Mouse (Mus musculus) hindbrain, embryonic 15.5 days (tissue): Measurements from ENCODE around the gene Palb2. TPM values are rescaled to one million over a fixed set of nuclear protein-coding genes. Genes with fewer than 3 reads are reported as not detected.
A peak's percentile ranks its signal among the peaks of the same experiment; 100 is the strongest.

Source experiments
- ATAC-seq: fragments of 200-750 bp; cut with Nextera tagmentation; 2 replicates; pipeline ENCODE4 v1.8.0; 2017; ENCODE audit warnings: low read depth, moderate number of reproducible peaks, moderate TSS enrichment; ENCODE audit not compliant: low FRiP score
- H3K27ac ChIP-seq: fragments of 300-500 bp; sonication (generic); replicated peaks from 2 replicates; pipeline ENCODE4 v1.5.1; 2015; ENCODE audit warnings: mild to moderate bottlenecking, inconsistent platforms
- H3K27me3 ChIP-seq: fragments of 300-500 bp; sonication (generic); 2 replicates; pipeline ENCODE4 v1.6.1; 2015; ENCODE audit warnings: control low read depth, inconsistent platforms
- H3K36me3 ChIP-seq: fragments of 300-500 bp; sonication (generic); 2 replicates; pipeline ENCODE4 v1.6.1; 2015; ENCODE audit warnings: control low read depth, inconsistent platforms
- H3K4me1 ChIP-seq: fragments of 300-500 bp; sonication (generic); replicated peaks from 2 replicates; pipeline ENCODE4 v1.6.1; 2015; ENCODE audit warnings: control low read depth, inconsistent platforms
- H3K4me2 ChIP-seq: fragments of 300-500 bp; sonication (generic); 2 replicates; pipeline ENCODE4 v1.6.1; 2015; ENCODE audit warnings: moderate library complexity, mild to moderate bottlenecking, inconsistent platforms
- H3K4me3 ChIP-seq: fragments of 300-500 bp; sonication (generic); 2 replicates; pipeline ENCODE4 v1.5.1; 2015; ENCODE audit warnings: mild to moderate bottlenecking, inconsistent platforms
- H3K9ac ChIP-seq: fragments of 300-500 bp; sonication (generic); 2 replicates; pipeline ENCODE4 v1.6.1; 2015; ENCODE audit warnings: inconsistent platforms
- H3K9me3 ChIP-seq: fragments of 300-500 bp; sonication (generic); 2 replicates; pipeline ENCODE4 v1.6.1; 2016; ENCODE audit warnings: control low read depth, inconsistent platforms
- WGBS: fragments of 180-500 bp; shearing (Covaris S2); methylation state at CpG from one replicate; pipeline ENCODE4 v1.1.7; 2015; 5-methylcytosine and 5-hydroxymethylcytosine counted together
- polyA plus RNA-seq: library from polyadenylated mRNA; unstranded; fragments of >200 nt; fragmentation: Nextera tagmentation; extraction: Ambion mirVana; gene quantifications from 2 replicates; pipeline ENCODE4 v1.2.1, GENCODE M21; 2015

Palb2 gene
- polyA plus RNA-seq, 1 experiment from 2014 or later: 5.4 TPM

DNA sequence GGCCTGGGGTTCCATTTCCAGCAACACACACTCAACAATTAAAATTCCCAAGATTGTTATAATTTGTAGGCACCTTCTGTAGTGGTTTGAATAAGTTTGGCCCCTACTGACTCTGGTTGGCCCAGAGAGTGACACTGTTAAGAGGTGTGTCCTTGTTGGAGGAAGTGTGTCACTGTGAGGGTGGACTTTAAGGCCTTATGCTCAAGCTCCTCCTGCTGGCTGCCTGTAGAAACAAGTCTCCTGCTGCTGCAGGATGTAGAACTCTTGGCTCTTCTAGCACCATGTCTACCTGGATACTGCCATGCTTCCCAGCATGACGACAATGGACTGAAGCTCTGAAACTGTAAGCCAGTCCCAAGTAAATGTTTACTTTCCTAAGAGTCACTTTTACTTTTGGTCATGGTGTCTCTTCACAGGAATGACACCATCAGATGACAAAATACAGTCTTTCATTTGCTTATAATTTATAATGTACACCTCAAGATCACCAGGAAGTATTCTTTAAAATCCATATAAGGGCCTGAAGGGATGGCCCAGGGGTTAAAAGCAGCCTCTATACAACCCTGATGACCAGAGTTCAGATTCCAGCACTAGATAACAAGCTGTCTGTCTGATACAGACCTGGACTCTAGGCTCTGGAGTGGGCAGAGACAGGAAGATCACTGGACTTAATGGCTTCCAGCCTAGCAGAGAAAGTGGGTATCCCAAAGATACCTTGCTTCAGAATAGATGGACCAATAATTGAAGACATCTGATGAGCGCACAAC, 38.0 kb downstream of the Palb2 start:
- Histone ChIP-seq H3K4me2 (no peak overlapping the region), H3K9ac (no peak overlapping the region), H3K27me3 (no peaks in the 10 kb centered on the region), H3K4me3 (no peak overlapping the region), H3K36me3 (peaks cover 70% of the 10 kb centered on the region), H3K4me1 (peaks cover 8% of the 10 kb centered on the region), H3K9me3 (no peaks in the 10 kb centered on the region), H3K27ac (no peak overlapping the region)
- WGBS: 99% methylated on average over 2 of the region's 2 CpGs
- ATAC-seq: no peak

DNA sequence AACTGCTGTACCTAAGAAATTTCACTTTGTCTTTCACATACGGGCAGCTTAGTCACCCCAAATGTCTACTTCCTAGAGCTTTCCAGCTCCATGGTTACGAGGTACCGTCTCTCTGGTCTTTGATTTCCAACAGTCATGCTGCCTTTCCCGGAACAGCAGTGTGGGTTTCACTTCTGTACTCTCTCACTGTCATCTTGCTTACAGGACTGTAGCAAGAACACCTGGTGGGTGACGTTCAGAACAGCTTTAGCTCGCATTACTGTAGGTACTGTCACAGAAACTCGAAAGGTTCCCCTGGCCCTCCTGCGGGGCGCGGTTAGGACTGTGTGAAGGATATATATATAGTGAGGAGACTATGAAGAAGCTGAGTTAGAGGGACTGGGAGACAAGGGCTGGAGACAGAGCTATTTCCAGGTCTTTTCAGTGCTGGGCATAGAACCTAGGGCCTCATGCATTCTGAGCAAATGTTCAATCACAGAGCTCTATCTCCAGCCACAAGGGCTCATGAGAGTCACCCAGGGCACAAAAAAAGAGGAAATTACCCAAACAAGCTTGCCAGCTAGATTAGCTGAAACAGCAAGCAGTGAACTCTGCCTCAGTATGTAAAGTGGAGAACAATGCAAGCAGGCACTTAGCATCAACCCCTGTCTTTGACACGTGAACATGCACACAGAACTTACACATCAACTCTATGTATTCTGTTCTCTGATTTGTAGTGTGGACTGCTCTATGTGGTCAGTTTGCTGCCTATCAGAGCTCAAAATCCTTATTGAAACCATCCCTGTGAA, 45.4 kb downstream of the Palb2 start:
- 91% methylated on average over 11 of the region's 11 CpGs for WGBS
- Histone ChIP-seq H3K4me1 (no peaks in the 10 kb centered on the region), H3K27ac (no peak overlapping the region), H3K36me3 (peaks cover 63% of the 10 kb centered on the region), H3K4me3 (no peak overlapping the region), H3K9me3 (no peaks in the 10 kb centered on the region), H3K4me2 (no peak overlapping the region), H3K27me3 (no peaks in the 10 kb centered on the region), H3K9ac (no peak overlapping the region)
- no peak for ATAC-seq

DNA sequence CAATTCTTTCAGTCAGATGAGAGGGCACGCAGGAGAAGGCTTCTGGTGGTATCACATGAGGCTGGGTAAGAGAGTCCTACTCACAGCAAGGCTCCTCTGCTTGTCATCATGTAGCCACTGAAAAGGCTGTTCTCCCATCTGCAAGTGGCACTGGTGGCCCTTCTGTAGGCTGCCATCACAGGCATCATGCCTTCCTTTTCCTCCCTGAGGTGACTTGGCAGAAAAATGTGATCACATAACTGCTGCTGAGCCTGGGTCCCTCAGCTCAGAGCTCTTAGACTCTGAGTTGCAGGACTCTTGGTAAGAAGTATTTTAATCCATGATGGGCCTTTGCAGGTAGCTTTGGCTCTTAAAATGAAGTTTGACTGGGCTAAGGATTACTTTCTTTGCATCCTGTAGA, 51.7 kb downstream of the Palb2 start:
- peaks cover 56% of the 10 kb centered on the region for H3K36me3 ChIP-seq

DNA sequence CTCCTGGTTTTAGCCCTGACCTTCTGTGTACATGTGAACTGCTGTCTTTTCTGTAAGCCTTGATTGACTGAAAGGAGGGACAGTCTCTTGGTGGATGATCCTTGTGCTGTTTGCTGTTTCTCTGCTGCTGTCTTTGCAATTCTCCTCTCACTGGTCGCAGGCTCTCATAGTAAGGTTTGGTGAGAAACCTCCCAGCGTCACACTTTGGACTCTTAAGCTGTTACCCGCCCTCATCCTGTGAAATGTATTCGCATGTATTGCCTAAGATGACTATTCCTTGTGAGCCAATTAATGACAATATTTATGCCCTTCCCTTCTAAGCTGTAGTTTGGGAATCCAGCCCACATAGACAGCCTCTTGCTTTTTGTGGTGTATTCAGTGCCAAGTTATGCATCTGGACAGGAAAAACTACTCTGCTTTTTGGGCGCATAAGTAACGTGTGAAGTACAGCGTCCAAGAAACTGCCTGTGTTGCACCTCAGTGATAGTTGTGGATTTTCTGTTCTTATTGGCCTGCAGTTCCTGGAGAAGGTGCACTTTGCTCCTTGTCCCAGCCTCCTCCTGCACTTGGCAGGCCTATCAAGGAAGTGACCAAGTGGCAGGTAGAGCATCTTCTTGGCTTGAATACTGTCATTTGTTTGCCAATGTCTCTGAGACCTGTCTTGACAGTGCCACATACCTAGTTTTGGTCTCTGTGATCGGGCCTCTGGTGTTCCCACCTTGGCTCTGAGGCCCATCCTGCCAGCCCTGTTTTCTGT, 52.8 kb downstream of the Palb2 start:
- Histone ChIP-seq H3K4me2 (no peak overlapping the region), H3K9me3 (no peaks in the 10 kb centered on the region), H3K36me3 (peaks cover 66% of the 10 kb centered on the region), H3K4me1 (no peaks in the 10 kb centered on the region), H3K9ac (no peak overlapping the region), H3K27ac (no peak overlapping the region), H3K4me3 (no peak overlapping the region), H3K27me3 (no peaks in the 10 kb centered on the region)
- ATAC-seq: no peak
- WGBS: 95% methylated on average over 8 of the region's 8 CpGs

More for the DNA sequence above, 51.7 kb downstream of the Palb2 start:
- no peak overlapping the region for H3K27ac ChIP-seq
- H3K9ac ChIP-seq: no peak overlapping the region
- H3K4me3 ChIP-seq: no peak overlapping the region
- WGBS: 100% methylated on average over 1 of the region's 1 CpGs
- H3K4me2 ChIP-seq: no peak overlapping the region
- H3K9me3 ChIP-seq: no peaks in the 10 kb centered on the region
- ATAC-seq: no peak
- H3K27me3 ChIP-seq: no peaks in the 10 kb centered on the region
- H3K4me1 ChIP-seq: no peaks in the 10 kb centered on the region

DNA sequence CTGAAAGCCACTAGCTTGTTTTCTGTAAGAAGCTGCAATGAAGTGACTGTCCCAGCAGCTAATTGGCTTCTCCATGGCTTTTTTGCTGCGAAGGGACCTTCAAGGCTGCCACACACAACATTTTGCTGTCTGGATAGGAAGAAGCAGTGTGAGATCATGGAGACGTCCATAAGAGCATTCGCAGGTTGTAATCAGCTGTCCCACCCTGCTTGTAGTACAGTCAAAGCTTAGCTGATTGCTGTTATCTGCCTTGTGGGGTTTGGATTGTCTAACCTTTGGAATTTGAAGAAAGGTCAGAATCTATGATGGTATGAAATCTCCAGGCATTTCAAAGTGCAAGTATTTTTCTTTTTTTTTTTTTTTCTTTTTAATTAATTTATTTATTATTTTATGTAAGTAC, 58.4 kb downstream of the Palb2 start:
- Histone ChIP-seq H3K27ac (no peak overlapping the region), H3K9me3 (no peaks in the 10 kb centered on the region), H3K36me3 (peaks cover 81% of the 10 kb centered on the region), H3K4me2 (no peak overlapping the region), H3K4me3 (no peak overlapping the region), H3K9ac (no peak overlapping the region), H3K4me1 (peaks cover 4% of the 10 kb centered on the region), H3K27me3 (no peaks in the 10 kb centered on the region)
- WGBS: 93% methylated on average over 3 of the region's 3 CpGs
- no peak for ATAC-seq

DNA sequence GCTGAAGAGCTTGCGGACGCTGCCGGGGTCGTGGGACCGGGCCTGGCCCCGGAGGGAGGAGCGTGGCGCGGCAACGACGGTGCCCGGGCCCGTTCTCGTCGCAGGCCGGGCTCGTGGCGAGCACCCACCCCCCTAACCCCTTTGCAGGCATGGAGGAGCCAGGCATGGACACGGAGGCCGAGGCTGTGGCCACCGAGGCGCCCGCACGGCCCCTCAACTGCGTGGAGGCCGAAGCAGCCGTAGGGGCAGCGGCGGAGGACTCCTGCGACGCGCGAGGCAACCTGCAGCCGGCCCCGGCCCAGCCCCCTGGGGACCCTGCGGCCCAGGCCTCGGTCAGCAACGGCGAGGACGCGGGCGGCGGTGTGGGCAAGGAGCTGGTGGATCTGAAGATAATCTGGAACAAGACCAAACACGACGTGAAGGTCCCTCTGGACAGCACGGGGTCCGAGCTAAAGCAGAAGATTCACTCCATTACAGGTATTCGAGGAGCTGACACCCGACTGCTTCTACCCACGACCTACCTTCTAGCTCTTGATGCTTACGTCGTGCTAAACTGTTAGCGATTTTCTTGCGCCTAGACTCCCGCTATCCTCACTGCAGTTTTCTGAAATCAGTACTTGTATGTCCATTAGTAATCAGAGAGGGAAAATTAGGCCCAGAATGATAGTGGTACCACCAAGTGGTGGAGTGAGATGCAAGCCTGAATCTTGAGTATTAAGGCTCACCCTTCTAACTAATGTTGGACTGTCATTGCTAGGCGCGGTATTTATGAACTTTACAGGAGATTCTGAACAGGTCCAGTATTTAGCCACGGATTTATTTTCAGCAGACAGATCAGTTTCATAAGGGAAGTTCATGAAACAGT, 65.0 kb downstream of the Palb2 start:
- peak; percentile 27 for ATAC-seq
- no peaks in the 10 kb centered on the region for H3K27me3 ChIP-seq
- peak overlapping the region; percentile 85 for H3K4me2 ChIP-seq
- peak overlapping the region; percentile 96 for H3K27ac ChIP-seq
- peak overlapping the region; percentile 100 for H3K4me3 ChIP-seq
- H3K9ac ChIP-seq: peak overlapping the region; percentile 98
- peaks cover 21% of the 10 kb centered on the region for H3K36me3 ChIP-seq
- H3K9me3 ChIP-seq: no peaks in the 10 kb centered on the region
- H3K4me1 ChIP-seq: peaks cover 30% of the 10 kb centered on the region
- WGBS: 2% methylated on average over 58 of the region's 58 CpGs

DNA sequence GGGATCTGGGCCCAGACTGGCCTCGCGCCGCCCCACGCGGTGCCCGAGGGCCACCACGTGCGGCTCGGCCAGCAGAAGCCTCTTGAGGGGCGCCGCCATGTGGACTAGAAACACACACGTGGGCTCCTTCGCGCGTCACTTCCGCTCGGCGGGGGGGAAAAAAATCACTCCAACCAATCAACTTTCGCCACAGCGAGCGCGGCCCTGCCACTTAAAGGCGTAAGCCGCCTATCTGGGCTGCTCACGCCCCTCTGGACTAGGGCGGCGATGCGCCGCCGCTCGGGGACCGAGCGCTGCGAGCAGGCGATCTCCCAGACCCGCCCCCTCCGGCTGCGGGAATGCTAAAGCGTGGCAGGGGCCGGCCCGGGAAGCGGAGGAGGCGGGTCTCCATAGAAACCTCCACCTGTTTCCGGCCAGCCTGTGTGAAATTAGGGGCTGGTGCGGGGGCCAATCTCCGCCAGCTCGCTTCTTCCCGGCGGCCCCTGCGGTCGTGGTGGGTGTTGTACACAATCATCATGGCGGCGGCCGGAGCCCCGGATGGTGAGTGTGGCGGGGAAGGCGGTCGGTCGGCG, 65.8 kb downstream of the Palb2 start, which contains the start of the genes Ubfd1 and Ears2:
TSS of gene Ubfd1 (plus strand) at position 231 of the 572 bp plus-strand sequence.
TSS of gene Ears2 (minus strand) at position 319 of the 572 bp plus-strand sequence.
- Histone ChIP-seq H3K9me3 (no peaks in the 10 kb centered on the region), H3K36me3 (peaks cover 13% of the 10 kb centered on the region), H3K4me2 (peak within 1 kb of the TSS; percentile 85), H3K4me3 (peak within 1 kb of the TSS; percentile 100), H3K27ac (peak within 1 kb of the TSS; percentile 96), H3K9ac (peak within 1 kb of the TSS; percentile 98), H3K4me1 (peaks cover 30% of the 10 kb centered on the region), H3K27me3 (no peaks in the 10 kb centered on the region)
- ATAC-seq: peak; percentile 99
- under 1% methylated on average over 60 of the region's 60 CpGs for WGBS

DNA sequence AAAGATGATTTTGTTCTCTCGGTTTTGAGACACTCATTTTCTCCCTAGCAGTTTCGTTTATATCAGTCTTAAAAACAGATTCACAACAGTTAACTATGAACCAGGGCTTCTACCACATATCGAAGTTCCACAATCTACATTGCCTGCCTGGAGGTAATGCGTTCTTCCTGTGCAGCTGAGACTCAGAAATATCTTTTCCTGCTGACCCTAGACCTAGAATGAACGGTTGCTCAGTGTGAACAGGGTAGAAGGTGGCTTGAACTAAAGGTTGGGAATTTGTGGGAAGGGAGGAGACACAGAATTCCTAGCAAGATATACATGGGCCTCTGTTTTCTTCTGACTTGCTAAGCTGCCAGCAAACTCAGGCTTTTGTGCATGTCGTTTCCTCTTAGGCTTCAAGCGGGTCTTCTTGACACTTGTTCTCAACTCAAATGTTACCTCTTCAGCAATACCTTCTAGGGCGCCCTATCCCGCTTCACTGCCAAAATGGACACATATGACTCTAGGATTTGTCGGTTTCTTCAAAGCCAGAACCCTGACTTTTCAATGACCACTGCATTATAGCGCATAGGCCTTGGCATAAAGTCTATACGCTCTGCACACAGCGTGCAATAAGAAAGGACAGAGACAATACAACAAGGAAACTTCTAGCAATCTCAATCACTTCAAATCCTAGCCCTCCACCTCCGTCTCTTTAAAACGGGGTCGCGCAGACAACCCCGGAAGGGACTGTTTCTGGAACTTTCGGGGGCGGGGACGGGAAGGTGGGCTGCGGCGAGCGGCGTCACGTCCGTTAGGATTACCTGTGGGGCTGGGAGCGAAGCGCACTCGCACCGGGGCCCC, 66.5 kb downstream of the Palb2 start:
- Histone ChIP-seq H3K27ac (peak overlapping the region; percentile 96), H3K9ac (peak overlapping the region; percentile 98), H3K27me3 (no peaks in the 10 kb centered on the region), H3K4me1 (peaks cover 30% of the 10 kb centered on the region), H3K9me3 (no peaks in the 10 kb centered on the region), H3K36me3 (peaks cover 6% of the 10 kb centered on the region; the same call in 1 of the 2 replicates), H3K4me3 (peak overlapping the region; percentile 100), H3K4me2 (peak overlapping the region; percentile 85)
- 21% methylated on average over 31 of the region's 31 CpGs for WGBS
- ATAC-seq: peak; percentile 73

DNA sequence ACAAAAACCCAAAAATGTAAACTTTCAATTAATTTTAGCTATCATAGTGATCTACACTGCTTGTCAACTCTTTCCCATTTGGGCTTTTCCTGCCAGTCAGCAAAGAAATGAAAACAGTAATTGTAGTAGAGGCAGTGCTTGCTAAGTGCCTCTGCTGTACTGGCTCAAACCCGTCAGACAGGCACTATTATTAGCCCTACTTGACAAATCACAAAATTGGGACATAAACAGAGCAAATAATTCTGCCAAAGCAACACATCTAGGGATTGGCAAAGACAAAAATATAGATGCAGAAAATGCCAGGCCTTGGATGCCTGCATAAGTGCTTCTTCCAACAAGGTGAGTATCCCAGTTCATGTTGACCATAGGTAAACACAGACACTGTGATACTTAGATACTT, 67.1 kb downstream of the Palb2 start:
- Histone ChIP-seq H3K4me1 (peaks cover 30% of the 10 kb centered on the region), H3K4me2 (peak overlapping the region; percentile 85), H3K9me3 (no peaks in the 10 kb centered on the region), H3K4me3 (no peak overlapping the region), H3K27ac (no peak overlapping the region), H3K9ac (no peak overlapping the region), H3K36me3 (peaks cover 4% of the 10 kb centered on the region; the same call in 1 of the 2 replicates), H3K27me3 (no peaks in the 10 kb centered on the region)
- ATAC-seq: no peak
- WGBS: 82% methylated on average over 1 of the region's 1 CpGs
